Mouse (Mus musculus) embryo, embryonic 10.5 days (tissue): ENCODE data around the gene Nectin3.
"Not testable (repeated sequence)": the region's sequence is repeated elsewhere in the genome, so short reads cannot be mapped to it uniquely, and the experiment has no call there.

Experiments used
- DNase-seq: peaks from one replicate; pipeline ENCODE4 v3.0.0-alpha.2; 2015; ENCODE audit warnings: low spot score

Gene Nectin3

GRCm38 (mm10) chr16:46416177-46416576 is 82.1 kb downstream of the Nectin3 start:
- no peak for DNase-seq

- no peak for DNase-seq
Measured at GRCm38 (mm10) chr16:46410739-46411057, 87.6 kb downstream of the Nectin3 start.

GRCm38 (mm10) chr16:46410053-46410738 is 88.1 kb downstream of the Nectin3 start:
- DNase-seq: no peak

- no peak for DNase-seq
Measured at GRCm38 (mm10) chr16:46407997-46408396, 90.3 kb downstream of the Nectin3 start.

- no peak for DNase-seq
Measured at GRCm38 (mm10) chr16:46406844-46407639, 91.3 kb downstream of the Nectin3 start.

- DNase-seq: no peak
Measured at GRCm38 (mm10) chr16:46397945-46398344, 100.4 kb downstream of the Nectin3 start.

- peak; percentile 22 for DNase-seq
Measured at GRCm38 (mm10) chr16:46389415-46390033, 108.8 kb downstream of the Nectin3 start.

- DNase-seq: peak; percentile 32
Measured at GRCm38 (mm10) chr16:46388527-46389414, 109.6 kb downstream of the Nectin3 start.

GRCm38 (mm10) chr16:46384279-46384678 is 114.0 kb downstream of the Nectin3 start:
- no peak for DNase-seq

GRCm38 (mm10) chr16:46383344-46383743 is 115.0 kb downstream of the Nectin3 start:
- DNase-seq: no peak

GRCm38 (mm10) chr16:46376575-46376974 is 121.8 kb downstream of the Nectin3 start:
- DNase-seq: no peak

- no peak for DNase-seq
Measured at GRCm38 (mm10) chr16:46362022-46362421, 136.3 kb downstream of the Nectin3 start.

GRCm38 (mm10) chr16:46357658-46358057 is 140.7 kb downstream of the Nectin3 start:
- DNase-seq: not testable (repeated sequence)

- DNase-seq: no peak
Measured at GRCm38 (mm10) chr16:46356663-46357062, 141.7 kb downstream of the Nectin3 start.
